Mouse (Mus musculus): ENCODE measurements around the gene Gsk3a. TPM values are rescaled to one million over a fixed set of nuclear protein-coding genes. Genes with fewer than 3 reads are reported as not detected.
"Not testable (repeated sequence)": the region's sequence is repeated elsewhere in the genome, so short reads cannot be mapped to it uniquely, and the experiment has no call there.

Gene Gsk3a
- polyA plus RNA-seq, 1 experiment from 2014 or later, result 8.2 TPM

DNA sequence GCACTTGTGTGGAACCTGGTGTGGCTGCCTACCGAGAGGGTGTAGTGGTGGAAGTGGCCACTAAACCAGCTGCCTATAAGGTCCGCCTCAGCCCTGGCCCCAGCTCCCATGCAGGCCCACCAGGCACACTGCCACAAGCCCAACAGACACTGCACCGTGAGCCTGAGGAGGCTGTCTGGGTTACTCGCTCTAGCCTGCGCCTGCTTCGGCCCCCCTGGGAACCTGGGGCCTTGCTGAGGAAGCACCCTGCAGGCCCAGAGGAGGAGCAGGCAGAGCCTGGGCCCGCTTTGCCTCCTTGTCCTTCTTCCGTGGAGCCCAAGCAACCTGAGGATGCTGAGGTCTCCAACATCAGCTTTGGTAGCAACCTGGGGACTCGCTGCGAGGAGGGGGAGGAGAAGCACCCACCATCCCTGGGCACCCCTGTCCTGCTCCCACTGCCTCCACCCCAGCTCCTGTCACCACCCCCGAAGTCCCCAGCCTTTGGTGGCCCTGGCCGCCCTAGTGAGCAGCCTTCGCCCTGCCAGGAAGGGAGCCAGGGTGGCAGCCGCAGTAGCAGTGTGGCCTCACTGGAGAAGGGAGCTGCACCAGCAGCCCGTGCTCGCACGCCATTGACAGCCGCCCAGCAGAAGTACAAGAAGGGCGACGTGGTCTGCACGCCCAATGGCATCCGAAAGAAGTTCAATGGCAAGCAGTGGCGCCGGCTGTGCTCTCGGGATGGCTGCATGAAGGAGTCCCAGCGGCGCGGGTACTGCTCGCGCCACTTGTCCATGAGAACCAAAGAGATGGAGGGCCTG lies 34.2 kb upstream of the Gsk3a start:
- 79% methylated on average over 30 of the region's 30 CpGs for WGBS
- Histone ChIP-seq H3K27ac (replicated peaks) (no peak overlapping the region), H3K4me1 (peaks cover 75% of the 10 kb centered on the region), H3K9ac (peak overlapping the region; percentile 24; the same call in 1 of the 2 replicates), H3K27me3 (replicated peaks) (no peaks in the 10 kb centered on the region), H3K4me2 (no peak overlapping the region), H3K36me3 (peaks cover 46% of the 10 kb centered on the region), H3K4me3 (no peak overlapping the region), H3K9me3 (no peaks in the 10 kb centered on the region)
- ATAC-seq (ENCODE audit: extremely low read depth, insufficient number of reproducible peaks, low FRiP score, low TSS enrichment), result no peak

DNA sequence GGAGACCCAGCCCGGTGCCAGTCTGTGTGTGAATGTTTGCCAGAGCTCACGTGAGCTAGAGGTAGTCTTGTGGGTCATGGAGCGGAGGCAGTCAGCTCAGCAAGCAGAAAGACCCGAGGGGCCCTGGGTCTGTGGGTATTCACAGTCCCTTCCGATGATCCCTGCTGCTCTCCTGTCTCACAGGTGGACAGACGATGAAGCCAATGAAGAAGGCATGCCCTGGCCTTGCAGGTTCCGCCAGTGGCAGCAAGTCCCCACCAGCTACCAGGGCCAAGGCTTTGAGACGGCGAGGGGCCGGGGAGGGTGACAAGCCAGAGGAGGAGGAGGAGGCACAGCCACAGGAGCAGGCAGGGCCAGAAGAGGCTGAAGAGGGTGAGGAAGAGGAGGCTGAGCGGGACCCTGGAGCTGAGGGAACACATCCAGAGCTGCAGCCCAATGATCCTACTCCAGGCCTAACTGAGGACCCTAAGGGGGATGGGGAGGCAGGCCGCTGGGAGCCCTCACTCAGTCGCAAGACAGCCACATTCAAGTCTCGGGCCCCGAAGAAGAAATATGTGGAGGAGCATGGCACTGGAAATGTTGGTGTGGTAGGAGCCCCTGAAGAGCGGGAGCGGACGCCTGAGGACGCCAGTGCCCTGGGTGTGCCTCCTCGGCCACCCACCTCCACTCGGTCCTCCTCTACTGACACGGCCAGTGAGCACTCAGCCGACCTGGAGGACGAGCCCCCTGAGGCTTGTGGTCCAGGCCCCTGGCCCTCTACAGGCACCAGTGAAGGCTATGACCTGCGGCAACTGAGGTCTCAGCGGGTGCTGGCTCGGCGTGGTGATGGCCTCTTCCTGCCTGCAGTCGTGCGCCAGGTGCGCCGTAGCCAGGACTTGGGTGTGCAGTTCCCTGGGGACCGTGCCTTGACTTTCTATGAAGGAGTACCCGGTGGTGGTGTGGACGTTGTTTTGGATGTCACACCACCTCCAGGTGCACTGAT lies 33.3 kb upstream of the Gsk3a start:
- H3K4me1 ChIP-seq, result peaks cover 71% of the 10 kb centered on the region
- no peaks in the 10 kb centered on the region for H3K9me3 ChIP-seq
- H3K36me3 ChIP-seq, result peaks cover 46% of the 10 kb centered on the region
- H3K27me3 ChIP-seq (replicated peaks), result no peaks in the 10 kb centered on the region
- H3K9ac ChIP-seq, result peak overlapping the region; percentile 97
- H3K4me3 ChIP-seq, result no peak overlapping the region
- ATAC-seq (ENCODE audit: extremely low read depth, insufficient number of reproducible peaks, low FRiP score, low TSS enrichment), result no peak
- whole genome bisulfite sequencing, result 86% methylated on average over 35 of the region's 35 CpGs
- H3K27ac ChIP-seq (replicated peaks), result no peak overlapping the region
- H3K4me2 ChIP-seq, result no peak overlapping the region

DNA sequence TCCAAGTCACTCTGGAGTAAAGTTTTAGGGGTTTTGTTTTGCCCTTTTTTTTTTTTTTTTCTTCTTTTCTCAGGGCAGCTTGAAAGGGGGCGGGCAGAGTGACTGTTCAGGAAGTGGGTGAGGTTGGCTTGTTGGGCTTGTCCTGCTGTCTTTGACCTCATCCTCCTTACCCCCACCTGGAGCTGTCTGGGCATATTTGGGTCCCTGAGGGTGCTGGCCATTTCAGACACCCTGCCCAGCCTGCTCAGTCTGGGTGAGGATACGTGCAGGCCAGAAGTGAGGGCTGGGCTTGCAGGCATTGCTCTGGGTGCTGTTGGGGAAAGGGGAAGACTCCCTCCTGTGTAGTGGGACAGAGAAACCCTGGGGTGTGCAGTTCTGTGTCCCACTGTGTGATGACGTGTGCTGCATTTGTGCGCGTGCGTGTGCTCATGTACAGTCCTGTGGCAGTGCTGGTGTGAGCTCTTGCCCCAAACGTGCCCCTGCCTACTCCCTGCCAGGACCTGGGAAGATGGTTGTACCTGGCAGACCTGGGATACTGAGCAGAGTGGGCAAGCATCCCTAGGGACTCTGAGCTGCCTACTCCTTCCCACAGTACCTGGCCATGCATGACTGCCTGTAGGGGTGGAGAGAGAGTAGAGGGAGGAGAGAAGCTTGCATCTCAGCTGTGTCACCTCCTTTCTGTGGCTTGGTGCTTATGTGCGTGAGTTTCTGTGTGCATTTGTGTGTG lies 32.1 kb upstream of the Gsk3a start:
- H3K4me2 ChIP-seq, result peak overlapping the region; percentile 88
- no peaks in the 10 kb centered on the region for H3K9me3 ChIP-seq
- WGBS, result 83% methylated on average over 8 of the region's 8 CpGs
- peak overlapping the region; percentile 97 for H3K9ac ChIP-seq
- H3K4me1 ChIP-seq, result peaks cover 59% of the 10 kb centered on the region
- peak overlapping the region; percentile 88 for H3K27ac ChIP-seq (replicated peaks)
- H3K27me3 ChIP-seq (replicated peaks), result no peaks in the 10 kb centered on the region
- H3K36me3 ChIP-seq, result peaks cover 39% of the 10 kb centered on the region
- no peak for ATAC-seq (ENCODE audit: extremely low read depth, insufficient number of reproducible peaks, low FRiP score, low TSS enrichment)
- peak overlapping the region; percentile 85 for H3K4me3 ChIP-seq

DNA sequence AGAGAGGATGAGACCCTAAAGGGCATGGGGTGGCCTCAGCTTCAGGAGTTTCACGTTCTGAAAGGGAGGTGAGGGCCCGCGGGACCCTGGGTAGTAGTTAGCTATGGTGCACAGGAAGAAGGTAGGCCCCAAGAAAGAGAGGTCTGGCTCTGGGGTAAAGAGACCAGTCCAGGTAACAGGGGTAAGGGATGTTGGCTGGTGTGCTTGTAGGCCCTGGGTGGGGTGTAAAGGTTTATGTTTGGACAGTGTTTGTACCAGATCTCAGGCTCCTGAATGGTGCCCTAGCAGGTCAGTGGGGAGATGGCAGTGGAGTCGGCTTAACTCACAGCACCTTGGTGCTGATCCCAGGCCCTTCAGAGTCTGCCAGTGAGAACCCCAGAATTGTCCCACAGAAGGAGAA lies 31.4 kb upstream of the Gsk3a start:
- H3K27ac ChIP-seq (replicated peaks), result peak overlapping the region; percentile 88
- no peaks in the 10 kb centered on the region for H3K9me3 ChIP-seq
- 28% methylated on average over 4 of the region's 4 CpGs for WGBS
- H3K36me3 ChIP-seq, result peaks cover 36% of the 10 kb centered on the region
- ATAC-seq (ENCODE audit: extremely low read depth, insufficient number of reproducible peaks, low FRiP score, low TSS enrichment), result no peak
- peaks cover 58% of the 10 kb centered on the region for H3K4me1 ChIP-seq
- H3K9ac ChIP-seq, result peak overlapping the region; percentile 97
- H3K4me2 ChIP-seq, result peak overlapping the region; percentile 88
- peak overlapping the region; percentile 85 for H3K4me3 ChIP-seq
- H3K27me3 ChIP-seq (replicated peaks), result no peaks in the 10 kb centered on the region

DNA sequence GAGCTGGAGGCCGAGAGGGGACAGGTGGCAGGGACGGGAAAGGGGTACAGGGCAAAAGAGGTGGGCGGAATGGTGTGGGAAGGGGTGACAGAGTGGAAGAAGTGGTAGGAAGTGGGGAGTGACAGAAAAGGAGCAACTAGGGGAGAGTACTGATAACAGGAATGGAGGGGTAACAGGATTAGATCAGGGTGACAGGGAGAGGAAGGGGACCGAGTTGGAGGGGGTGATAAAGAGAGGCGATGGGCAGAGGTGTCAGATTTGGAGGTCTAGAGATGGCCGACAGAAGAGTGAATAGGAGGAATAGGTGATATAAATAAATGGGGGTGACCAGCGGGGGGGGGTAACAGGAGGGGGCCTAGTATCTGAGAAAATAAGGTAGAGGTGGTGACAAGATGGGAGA lies 30.9 kb upstream of the Gsk3a start:
- WGBS, result 5% methylated on average over 7 of the region's 7 CpGs
- no peaks in the 10 kb centered on the region for H3K9me3 ChIP-seq
- H3K4me2 ChIP-seq, result peak overlapping the region; percentile 88
- peaks cover 54% of the 10 kb centered on the region for H3K4me1 ChIP-seq
- H3K27me3 ChIP-seq (replicated peaks), result no peaks in the 10 kb centered on the region
- peak overlapping the region; percentile 97 for H3K9ac ChIP-seq
- peak overlapping the region; percentile 85 for H3K4me3 ChIP-seq
- H3K27ac ChIP-seq (replicated peaks), result peak overlapping the region; percentile 88
- ATAC-seq (ENCODE audit: extremely low read depth, insufficient number of reproducible peaks, low FRiP score, low TSS enrichment), result no peak
- peaks cover 32% of the 10 kb centered on the region for H3K36me3 ChIP-seq

DNA sequence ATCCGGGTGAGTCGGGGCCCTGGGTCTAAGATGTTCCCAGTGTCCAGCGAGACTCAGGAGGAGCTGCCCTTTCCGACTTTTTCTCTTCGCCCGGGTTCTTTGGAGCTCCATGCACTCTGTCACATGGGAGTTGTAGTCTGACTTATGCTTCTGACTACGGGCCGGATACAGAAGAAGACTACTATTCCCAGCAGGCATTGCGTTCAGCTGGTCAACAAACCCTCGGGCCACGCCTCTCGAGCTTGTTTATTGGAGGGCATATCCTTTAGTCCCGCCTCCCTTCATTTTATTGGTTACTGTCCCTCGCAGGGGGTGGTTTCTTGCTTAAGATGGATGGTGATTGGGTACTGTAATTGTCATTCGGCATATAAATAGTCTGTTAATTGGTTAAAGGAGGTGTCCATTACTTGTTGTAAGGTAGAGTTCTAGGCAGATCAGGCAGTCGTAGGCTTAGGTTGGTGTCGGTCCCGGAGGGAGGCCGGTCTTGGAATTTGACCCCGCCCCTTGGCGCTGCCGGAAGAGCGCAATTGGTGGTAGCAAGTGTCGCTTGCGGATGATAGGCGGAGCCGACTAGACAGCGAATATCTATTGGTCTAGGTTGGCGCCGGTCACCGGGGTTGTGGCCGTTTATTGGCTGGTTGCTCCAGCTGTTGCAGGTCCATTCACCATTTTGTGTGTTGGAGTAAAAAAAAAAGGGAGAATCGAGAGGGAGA lies 30.3 kb upstream of the Gsk3a start:
- peak overlapping the region; percentile 85 for H3K4me3 ChIP-seq
- H3K9me3 ChIP-seq, result no peaks in the 10 kb centered on the region
- no peaks in the 10 kb centered on the region for H3K27me3 ChIP-seq (replicated peaks)
- ATAC-seq (ENCODE audit: extremely low read depth, insufficient number of reproducible peaks, low FRiP score, low TSS enrichment), result peak; percentile 91
- H3K36me3 ChIP-seq, result peaks cover 25% of the 10 kb centered on the region
- peak overlapping the region; percentile 93 for H3K27ac ChIP-seq (replicated peaks)
- peak overlapping the region; percentile 88 for H3K4me2 ChIP-seq
- under 1% methylated on average over 33 of the region's 33 CpGs for WGBS
- H3K9ac ChIP-seq, result peak overlapping the region; percentile 97
- H3K4me1 ChIP-seq, result peaks cover 47% of the 10 kb centered on the region

DNA sequence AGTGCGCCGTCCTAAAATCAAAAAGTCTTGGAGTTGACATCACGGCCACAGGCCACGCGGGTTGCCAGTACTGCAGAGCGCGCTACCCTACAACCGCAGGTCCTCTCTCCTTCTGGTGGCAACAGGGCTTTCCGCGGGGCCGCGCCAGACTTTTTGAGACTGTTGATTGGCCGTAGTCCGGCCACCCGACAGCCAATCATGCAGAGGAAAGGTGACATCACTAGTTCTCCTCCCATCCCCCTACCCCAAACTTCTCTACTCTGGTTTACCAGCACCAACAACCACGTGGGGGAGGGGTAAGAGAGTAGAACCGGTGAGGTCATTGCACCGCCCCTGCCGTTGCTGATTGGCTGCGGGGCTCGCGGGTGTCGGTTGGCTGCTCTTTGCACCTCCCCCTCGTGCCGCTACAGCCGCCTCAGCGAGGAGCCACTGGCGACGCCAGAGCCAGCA lies 29.7 kb upstream of the Gsk3a start, which contains the start of gene Cic:
Gene Cic (plus strand): TSS at position 404 of the 450 bp plus-strand sequence.
- WGBS, result under 1% methylated on average over 29 of the region's 29 CpGs
- H3K27ac ChIP-seq (replicated peaks), result peak within 1 kb of the TSS; percentile 93

DNA sequence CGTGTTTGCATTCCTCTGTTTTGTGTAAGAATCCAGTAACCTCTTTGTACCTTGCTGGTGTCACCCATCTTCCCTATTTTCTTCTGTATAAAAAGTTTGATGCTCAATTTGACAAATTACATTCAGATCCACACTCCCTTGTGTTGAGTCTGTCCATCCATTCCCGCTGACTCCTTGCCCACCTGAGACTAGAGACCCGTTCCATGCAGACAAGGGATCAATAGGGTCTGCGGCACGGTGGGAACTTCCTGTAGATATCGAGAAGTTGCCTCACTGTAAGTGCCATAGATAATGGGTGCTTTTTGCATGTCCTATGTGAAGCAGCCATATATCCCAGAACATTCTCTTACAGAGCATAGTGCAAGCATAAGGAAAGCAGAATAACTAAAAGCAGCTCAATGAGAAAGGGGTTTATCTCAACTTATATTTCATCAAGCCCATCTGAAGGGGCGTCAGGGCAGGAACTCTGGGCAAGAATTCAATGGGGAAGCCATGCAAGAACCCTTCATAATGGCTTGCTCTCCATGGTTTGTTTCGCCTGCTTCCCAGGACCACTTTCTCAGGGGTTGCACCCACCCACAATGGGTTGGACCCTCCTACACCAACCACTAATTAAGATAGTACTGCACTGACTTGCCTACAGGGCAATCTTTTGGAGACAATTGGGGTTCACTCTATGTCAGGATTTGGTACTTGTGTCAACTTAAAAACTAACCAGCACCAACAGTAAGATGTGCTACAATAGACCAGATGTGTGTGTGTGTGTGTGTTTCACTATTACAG lies 28.7 kb upstream of the Gsk3a start:
- no peak for ATAC-seq (ENCODE audit: extremely low read depth, insufficient number of reproducible peaks, low FRiP score, low TSS enrichment)
- peak overlapping the region; percentile 85; the same call in 1 of the 2 replicates for H3K9ac ChIP-seq
- no peaks in the 10 kb centered on the region for H3K9me3 ChIP-seq
- H3K4me1 ChIP-seq, result peaks cover 37% of the 10 kb centered on the region
- no peak overlapping the region for H3K27ac ChIP-seq (replicated peaks)
- no peak overlapping the region for H3K4me3 ChIP-seq
- 79% methylated on average over 8 of the region's 8 CpGs for WGBS
- peak overlapping the region; percentile 74 for H3K4me2 ChIP-seq
- no peaks in the 10 kb centered on the region for H3K27me3 ChIP-seq (replicated peaks)
- H3K36me3 ChIP-seq, result peaks cover 10% of the 10 kb centered on the region

More for the DNA sequence above, 29.7 kb upstream of the Gsk3a start, which contains the start of gene Cic:
- Histone ChIP-seq H3K9me3 (no peaks in the 10 kb centered on the region), H3K36me3 (peaks cover 20% of the 10 kb centered on the region), H3K4me3 (peak within 1 kb of the TSS; percentile 85), H3K9ac (peak within 1 kb of the TSS; percentile 97), H3K27me3 (replicated peaks) (no peaks in the 10 kb centered on the region), H3K4me1 (peaks cover 42% of the 10 kb centered on the region), H3K4me2 (peak within 1 kb of the TSS; percentile 88)
- ATAC-seq (ENCODE audit: extremely low read depth, insufficient number of reproducible peaks, low FRiP score, low TSS enrichment), result peak; percentile 81

DNA sequence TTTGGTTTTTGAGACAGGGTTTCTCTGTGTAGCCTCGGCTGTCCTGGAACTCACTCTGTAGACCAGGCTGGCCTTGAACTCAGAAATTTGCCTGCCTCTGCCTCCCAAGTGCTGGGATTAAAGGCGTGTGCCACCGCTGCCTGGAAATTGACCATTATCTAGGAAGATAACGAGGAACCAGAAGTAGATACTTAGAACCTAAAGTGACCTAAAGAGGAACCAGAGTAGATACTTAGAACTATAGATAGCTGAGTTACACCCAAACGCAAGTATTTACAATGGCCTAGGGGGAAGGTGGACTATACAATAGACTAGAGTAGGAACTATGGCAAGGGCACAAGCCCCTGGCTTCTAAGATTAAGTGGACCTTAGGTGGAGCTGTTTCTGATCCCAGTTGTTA lies 28.1 kb upstream of the Gsk3a start:
- H3K9ac ChIP-seq; H3K9me3 ChIP-seq; ATAC-seq (ENCODE audit: extremely low read depth, insufficient number of reproducible peaks, low FRiP score, low TSS enrichment); H3K4me2 ChIP-seq; H3K27me3 ChIP-seq (replicated peaks); H3K27ac ChIP-seq (replicated peaks); H3K4me3 ChIP-seq; H3K36me3 ChIP-seq: not testable (repeated sequence)
- 67% methylated on average over 5 of the region's 5 CpGs for WGBS
- H3K4me1 ChIP-seq, result peaks cover 37% of the 10 kb centered on the region

All from heart, embryonic 13.5 days (tissue).